Mouse (Mus musculus): ENCODE results near the gene Gclc. TPM values are rescaled to one million over a fixed set of nuclear protein-coding genes. Genes with fewer than 3 reads are reported as not detected.
A peak's percentile ranks its signal among the peaks of the same experiment; 100 is the strongest.

The Gclc gene
- polyA plus RNA-seq, 1 experiment, result 49.3 TPM

- 68% methylated on average over 3 of the region's 3 CpGs for WGBS
- DNase-seq, result no peak
- H3K4me3 ChIP-seq (replicated peaks; ENCODE audit: extremely low read depth, low read depth, low read length), result no peak overlapping the region
- TF ChIP-seq POLR2A (IDR thresholded peaks at IDR 0.05; ENCODE audit: borderline replicate concordance, extremely low read depth, low read depth, low read length) (no peak), CTCF (IDR thresholded peaks at IDR 0.05; ENCODE audit: insufficient read depth, low read length) (no peak)
- H3K4me1 ChIP-seq (ENCODE audit: control insufficient read depth, insufficient read depth, low read length), result no peaks in the 10 kb centered on the region
Observed at GRCm38 (mm10) chr9:77793838-77794237, 39.5 kb downstream of the Gclc start.

GRCm38 (mm10) chr9:77802461-77802860, 48.1 kb downstream of the Gclc start:
- WGBS, result 49% methylated on average over 7 of the region's 7 CpGs
- peak; percentile 33 for DNase-seq
- peak; percentile 78 for TF ChIP-seq CTCF (IDR thresholded peaks at IDR 0.05; ENCODE audit: insufficient read depth, low read length)
- no peak for TF ChIP-seq POLR2A (IDR thresholded peaks at IDR 0.05; ENCODE audit: borderline replicate concordance, extremely low read depth, low read depth, low read length)
- H3K4me3 ChIP-seq (replicated peaks; ENCODE audit: extremely low read depth, low read depth, low read length), result no peak overlapping the region
- peaks cover 4% of the 10 kb centered on the region for H3K4me1 ChIP-seq (ENCODE audit: control insufficient read depth, insufficient read depth, low read length)

- no peak for TF ChIP-seq CTCF (IDR thresholded peaks at IDR 0.05; ENCODE audit: insufficient read depth, low read length)
- TF ChIP-seq POLR2A (IDR thresholded peaks at IDR 0.05; ENCODE audit: borderline replicate concordance, extremely low read depth, low read depth, low read length), result no peak
- peaks cover 7% of the 10 kb centered on the region for H3K4me1 ChIP-seq (ENCODE audit: control insufficient read depth, insufficient read depth, low read length)
- WGBS, result 24% methylated on average over 3 of the region's 3 CpGs
- DNase-seq, result no peak
- peak overlapping the region; percentile 28 for H3K4me3 ChIP-seq (replicated peaks; ENCODE audit: extremely low read depth, low read depth, low read length)
Observed at GRCm38 (mm10) chr9:77806426-77806825, 52.1 kb downstream of the Gclc start.

GRCm38 (mm10) chr9:77806842-77807668, 52.7 kb downstream of the Gclc start:
- H3K4me1 ChIP-seq (ENCODE audit: control insufficient read depth, insufficient read depth, low read length), result peaks cover 7% of the 10 kb centered on the region
- no peak for TF ChIP-seq POLR2A (IDR thresholded peaks at IDR 0.05; ENCODE audit: borderline replicate concordance, extremely low read depth, low read depth, low read length)
- peak; percentile 90 for TF ChIP-seq CTCF (IDR thresholded peaks at IDR 0.05; ENCODE audit: insufficient read depth, low read length)
- 8% methylated on average over 12 of the region's 12 CpGs for WGBS
- peak; percentile 85 for DNase-seq
- H3K4me3 ChIP-seq (replicated peaks; ENCODE audit: extremely low read depth, low read depth, low read length), result peak overlapping the region; percentile 28

GRCm38 (mm10) chr9:77808481-77808880, 54.1 kb downstream of the Gclc start:
- H3K4me1 ChIP-seq (ENCODE audit: control insufficient read depth, insufficient read depth, low read length), result peaks cover 7% of the 10 kb centered on the region
- no peak overlapping the region for H3K4me3 ChIP-seq (replicated peaks; ENCODE audit: extremely low read depth, low read depth, low read length)
- DNase-seq, result no peak
- WGBS, result 59% methylated on average over 6 of the region's 6 CpGs
- TF ChIP-seq POLR2A (IDR thresholded peaks at IDR 0.05; ENCODE audit: borderline replicate concordance, extremely low read depth, low read depth, low read length) (no peak), CTCF (IDR thresholded peaks at IDR 0.05; ENCODE audit: insufficient read depth, low read length) (no peak)

- H3K4me3 ChIP-seq (replicated peaks; ENCODE audit: extremely low read depth, low read depth, low read length), result no peak overlapping the region
- TF ChIP-seq POLR2A (IDR thresholded peaks at IDR 0.05; ENCODE audit: borderline replicate concordance, extremely low read depth, low read depth, low read length) (no peak), CTCF (IDR thresholded peaks at IDR 0.05; ENCODE audit: insufficient read depth, low read length) (no peak)
- WGBS, result 53% methylated on average over 7 of the region's 7 CpGs
- no peak for DNase-seq
- peaks cover 5% of the 10 kb centered on the region; the same call in 1 of the 2 replicates for H3K4me1 ChIP-seq (ENCODE audit: control insufficient read depth, insufficient read depth, low read length)
Observed at GRCm38 (mm10) chr9:77818858-77819257, 64.5 kb downstream of the Gclc start.

- 76% methylated on average over 2 of the region's 2 CpGs for WGBS
- Histone ChIP-seq H3K4me1 (ENCODE audit: control insufficient read depth, insufficient read depth, low read length) (peaks cover 5% of the 10 kb centered on the region; the same call in 1 of the 2 replicates), H3K4me3 (replicated peaks; ENCODE audit: extremely low read depth, low read depth, low read length) (no peak overlapping the region)
- no peak for DNase-seq
- TF ChIP-seq CTCF (IDR thresholded peaks at IDR 0.05; ENCODE audit: insufficient read depth, low read length) (no peak), POLR2A (IDR thresholded peaks at IDR 0.05; ENCODE audit: borderline replicate concordance, extremely low read depth, low read depth, low read length) (no peak)
Observed at GRCm38 (mm10) chr9:77819318-77819717, 65.0 kb downstream of the Gclc start.

GRCm38 (mm10) chr9:77820836-77821235, 66.5 kb downstream of the Gclc start:
- Histone ChIP-seq H3K4me1 (ENCODE audit: control insufficient read depth, insufficient read depth, low read length) (peaks cover 11% of the 10 kb centered on the region), H3K4me3 (replicated peaks; ENCODE audit: extremely low read depth, low read depth, low read length) (no peak overlapping the region)
- WGBS, result 30% methylated on average over 4 of the region's 4 CpGs
- no peak for DNase-seq
- TF ChIP-seq POLR2A (IDR thresholded peaks at IDR 0.05; ENCODE audit: borderline replicate concordance, extremely low read depth, low read depth, low read length) (no peak), CTCF (IDR thresholded peaks at IDR 0.05; ENCODE audit: insufficient read depth, low read length) (no peak)

GRCm38 (mm10) chr9:77825380-77825961, 71.1 kb downstream of the Gclc start:
- no peak overlapping the region for H3K4me3 ChIP-seq (replicated peaks; ENCODE audit: extremely low read depth, low read depth, low read length)
- WGBS, result 22% methylated on average over 7 of the region's 7 CpGs
- peaks cover 14% of the 10 kb centered on the region for H3K4me1 ChIP-seq (ENCODE audit: control insufficient read depth, insufficient read depth, low read length)
- TF ChIP-seq POLR2A (IDR thresholded peaks at IDR 0.05; ENCODE audit: borderline replicate concordance, extremely low read depth, low read depth, low read length), result no peak
- TF ChIP-seq CTCF (IDR thresholded peaks at IDR 0.05; ENCODE audit: insufficient read depth, low read length), result no peak
- DNase-seq, result no peak
